Mouse (Mus musculus) urinary bladder, postnatal 36 days (tissue): ENCODE results near the gene Lpin2.

ENCODE experiments used
- DNase-seq, 2 experiments: peaks; one replicate each; pipeline ENCODE4 v3.0.0; 2022; ENCODE audit warnings: low spot score in 2 of 2, mixed read lengths in 1 of 2

The Lpin2 gene

GRCm38 (mm10) chr17:71171161-71171560 lies 11.2 kb upstream of the Lpin2 start:
- no peak for DNase-seq

GRCm38 (mm10) chr17:71177336-71177735 lies 5.0 kb upstream of the Lpin2 start:
- DNase-seq, result no peak

- DNase-seq, result no peak
These were observed 4.4 kb upstream of the Lpin2 start for GRCm38 (mm10) chr17:71177949-71178348.

GRCm38 (mm10) chr17:71178530-71179181 lies 3.7 kb upstream of the Lpin2 start:
- DNase-seq, result no peak

GRCm38 (mm10) chr17:71179551-71180309 lies 2.6 kb upstream of the Lpin2 start:
- no peak for DNase-seq

GRCm38 (mm10) chr17:71180601-71181000 lies 1.8 kb upstream of the Lpin2 start:
- DNase-seq, result no peak

- DNase-seq, result peak; percentile 85 to 88
These were observed 704 bp downstream of the Lpin2 start for GRCm38 (mm10) chr17:71182871-71183656.

GRCm38 (mm10) chr17:71183657-71184261 lies 1.4 kb downstream of the Lpin2 start:
- no peak for DNase-seq

GRCm38 (mm10) chr17:71184356-71185111 lies 2.2 kb downstream of the Lpin2 start:
- DNase-seq, result no peak

- DNase-seq, result no peak
These were observed 3.0 kb downstream of the Lpin2 start for GRCm38 (mm10) chr17:71185368-71185767.

- DNase-seq, result no peak
These were observed 8.2 kb downstream of the Lpin2 start for GRCm38 (mm10) chr17:71190589-71190988.

GRCm38 (mm10) chr17:71191063-71191462 lies 8.7 kb downstream of the Lpin2 start:
- DNase-seq, result no peak

GRCm38 (mm10) chr17:71191651-71192419 lies 9.5 kb downstream of the Lpin2 start:
- DNase-seq, result no peak

- no peak for DNase-seq
These were observed 10.7 kb downstream of the Lpin2 start for GRCm38 (mm10) chr17:71193019-71193418.

- no peak for DNase-seq
These were observed 11.1 kb downstream of the Lpin2 start for GRCm38 (mm10) chr17:71193485-71193884.

- DNase-seq, result no peak
These were observed 12.7 kb downstream of the Lpin2 start for GRCm38 (mm10) chr17:71194906-71195632.

- peak in 1 of 2 experiments; percentile 32 for DNase-seq
These were observed 13.5 kb downstream of the Lpin2 start for GRCm38 (mm10) chr17:71195633-71196391.

GRCm38 (mm10) chr17:71196415-71196814 lies 14.1 kb downstream of the Lpin2 start:
- DNase-seq, result no peak

GRCm38 (mm10) chr17:71199346-71199745 lies 17.0 kb downstream of the Lpin2 start:
- DNase-seq, result no peak
